Mouse (Mus musculus): Measurements from ENCODE around the gene Clec3a.

Gene Clec3a

GRCm38 (mm10) chr8:114458113-114458784 lies 40.4 kb downstream of the Clec3a start:
- no peak for DNase-seq

- DNase-seq: no peak
These were observed 42.7 kb downstream of the Clec3a start for GRCm38 (mm10) chr8:114460600-114460999.

GRCm38 (mm10) chr8:114462591-114462990 lies 44.7 kb downstream of the Clec3a start:
- no peak for DNase-seq

- DNase-seq: no peak
These were observed 45.4 kb downstream of the Clec3a start for GRCm38 (mm10) chr8:114463305-114463704.

- no peak for DNase-seq
These were observed 50.8 kb downstream of the Clec3a start for GRCm38 (mm10) chr8:114468526-114469207.

GRCm38 (mm10) chr8:114469208-114469590 lies 51.3 kb downstream of the Clec3a start:
- DNase-seq: no peak

GRCm38 (mm10) chr8:114473546-114473945 lies 55.7 kb downstream of the Clec3a start:
- DNase-seq: no peak
